Mouse (Mus musculus): ENCODE measurements around the gene Gbe1.

GRCm38 (mm10) chr16:70330007-70330406 lies 16.3 kb downstream of the Gbe1 start:
- no peak for TF ChIP-seq POLR2A (IDR thresholded peaks at IDR 0.05; ENCODE audit: borderline replicate concordance, low read depth, low read length)
- TF ChIP-seq CTCF (IDR thresholded peaks at IDR 0.05; ENCODE audit: low read depth, low read length), result no peak
